Comparison of ENCODE assay signal across 11 mouse cellular contexts in genomic region chr4:61998366-61998765, GRCm38 (mm10). TPM values are rescaled to one million over a fixed set of nuclear protein-coding genes. Genes with fewer than 3 reads are reported as not detected.
DNase-seq lines count a peak whose midpoint lies in the region; ATAC-seq and TF ChIP-seq lines count a peak whose summit lies in the region.
"Had no signal": no experiment of that assay in that cellular context is flagged by ENCODE, and none has a peak within 500 bp of the region (broad histone marks: within the 10 kb centered on the region; RNA-seq: fewer than 3 reads in every experiment).

No protein-coding gene starts in this region.

- no peak overlapping the region for H3K4me2 ChIP-seq in kidney, postnatal 0 days (ENCODE audit: low read length)
- no peak overlapping the region for H3K4me2 ChIP-seq in kidney, embryonic 15.5 days
- H3K4me2 ChIP-seq in liver, embryonic 14.5 days (ENCODE audit: low read depth), result no peak overlapping the region
- H3K4me2 ChIP-seq: limb, embryonic 15.5 days had no signal

- H3K27me3 ChIP-seq in kidney, postnatal 0 days (ENCODE audit: insufficient read depth, low read length), result no peaks in the 10 kb centered on the region
- no peaks in the 10 kb centered on the region for H3K27me3 ChIP-seq in kidney, embryonic 15.5 days
- no peaks in the 10 kb centered on the region for H3K27me3 ChIP-seq in E14TG2a.4 (ENCODE audit: insufficient read depth, low read length)
- no peaks in the 10 kb centered on the region for H3K27me3 ChIP-seq in liver, embryonic 14.5 days (ENCODE audit: control insufficient read depth, insufficient read depth, low read length)
- H3K27me3 ChIP-seq: limb, embryonic 15.5 days had no signal

- no peak overlapping the region for H3K27ac ChIP-seq in kidney, postnatal 0 days
- no peak overlapping the region for H3K27ac ChIP-seq in kidney, embryonic 15.5 days
- H3K27ac ChIP-seq in liver, embryonic 14.5 days, result no peak overlapping the region
- H3K27ac ChIP-seq: limb, embryonic 15.5 days had no signal

- WGBS in kidney, postnatal 0 days, result 28% methylated on average over 3 of the region's 4 CpGs
- WGBS in kidney, embryonic 15.5 days, result 26% methylated on average over 4 of the region's 4 CpGs
- 13% methylated on average over 4 of the region's 4 CpGs for WGBS in liver, embryonic 14.5 days (ENCODE audit: insufficient replicate concordance)

- TF ChIP-seq CTCF in kidney, postnatal 0 days (IDR thresholded peaks at IDR 0.05; ENCODE audit: low read depth), result peak; percentile 65
- peak; percentile 79 for TF ChIP-seq CTCF in E14TG2a.4 (conservative IDR thresholded peaks at IDR 0.05; ENCODE audit: low read length)
- TF ChIP-seq CTCF in liver, embryonic 14.5 days (IDR thresholded peaks at IDR 0.05; ENCODE audit: low read depth), result peak; percentile 67

- no peak overlapping the region for H3K4me3 ChIP-seq in kidney, postnatal 0 days (replicated peaks; ENCODE audit: low read depth, low read length)
- H3K4me3 ChIP-seq in kidney, embryonic 15.5 days (replicated peaks), result no peak overlapping the region
- no peak overlapping the region for H3K4me3 ChIP-seq in E14TG2a.4 (replicated peaks; ENCODE audit: low read length)
- no peak overlapping the region for H3K4me3 ChIP-seq in liver, embryonic 14.5 days (ENCODE audit: insufficient read depth in 1 of 2, low read depth in 2 of 2, low read length in 2 of 2)
- H3K4me3 ChIP-seq: erythroblast, embryonic 14.5 days; limb, embryonic 15.5 days had no signal

- TF ChIP-seq EP300 in liver, embryonic 14.5 days (IDR thresholded peaks at IDR 0.05; ENCODE audit: low read depth), result no peak

- H3K36me3 ChIP-seq in kidney, postnatal 0 days (ENCODE audit: insufficient read depth, low read length), result no peaks in the 10 kb centered on the region
- H3K36me3 ChIP-seq in kidney, embryonic 15.5 days, result no peaks in the 10 kb centered on the region
- no peaks in the 10 kb centered on the region for H3K36me3 ChIP-seq in E14TG2a.4 (ENCODE audit: insufficient read depth, low read length)
- no peaks in the 10 kb centered on the region for H3K36me3 ChIP-seq in liver, embryonic 14.5 days (replicated peaks; ENCODE audit: control insufficient read depth, insufficient read depth, low read depth)
- H3K36me3 ChIP-seq: limb, embryonic 15.5 days had no signal

- no peaks in the 10 kb centered on the region for H3K4me1 ChIP-seq in kidney, postnatal 0 days (replicated peaks; ENCODE audit: insufficient read depth, low read length)
- no peaks in the 10 kb centered on the region for H3K4me1 ChIP-seq in kidney, embryonic 15.5 days
- no peaks in the 10 kb centered on the region for H3K4me1 ChIP-seq in E14TG2a.4 (replicated peaks; ENCODE audit: low read depth, low read length)
- H3K4me1 ChIP-seq in liver, embryonic 14.5 days (replicated peaks; ENCODE audit: control insufficient read depth in 2 of 2, insufficient read depth in 2 of 2, low read length in 1 of 2), result no peaks in the 10 kb centered on the region
- H3K4me1 ChIP-seq: limb, embryonic 15.5 days had no signal

- no peak overlapping the region for H3K9ac ChIP-seq in kidney, postnatal 0 days (ENCODE audit: low read depth, low read length)
- no peak overlapping the region for H3K9ac ChIP-seq in kidney, embryonic 15.5 days
- H3K9ac ChIP-seq in liver, embryonic 14.5 days (replicated peaks), result no peak overlapping the region
- H3K9ac ChIP-seq: limb, embryonic 15.5 days had no signal

- H3K9me3 ChIP-seq in kidney, postnatal 0 days (replicated peaks; ENCODE audit: low read length), result no peaks in the 10 kb centered on the region
- no peaks in the 10 kb centered on the region for H3K9me3 ChIP-seq in kidney, embryonic 15.5 days (replicated peaks)
- peaks cover 13% of the 10 kb centered on the region for H3K9me3 ChIP-seq in E14TG2a.4 (ENCODE audit: low read length)
- H3K9me3 ChIP-seq in liver, embryonic 14.5 days (ENCODE audit: control insufficient read depth, low read length), result no peaks in the 10 kb centered on the region
- H3K9me3 ChIP-seq: limb, embryonic 15.5 days had no signal

- DNase-seq in adrenal gland, adult 8-10 months, result peak; percentile 3
- DNase-seq in adrenal gland, adult 2 months, result no peak
- DNase-seq in kidney, postnatal 0 days (ENCODE audit: low spot score), result peak; percentile 7
- peak; percentile 23 for DNase-seq in embryo, embryonic 9.5 days (ENCODE audit: extremely low spot score)
- DNase-seq in liver, embryonic 14.5 days (ENCODE audit: low read depth in 3 of 3, low spot score in 3 of 3), result no peak
- peak; percentile 68 for DNase-seq in testis, postnatal 10 days (ENCODE audit: low spot score)

- no peak for ATAC-seq in kidney, postnatal 0 days (replicated peaks; ENCODE audit: low FRiP score, low read depth)
- no peak for ATAC-seq in kidney, embryonic 15.5 days (replicated peaks; ENCODE audit: low FRiP score)
- no peak for ATAC-seq in liver, embryonic 14.5 days (ENCODE audit: insufficient read depth)

RNA-seq across cellular contexts. Expression of gene Mup20, which starts 55.6 kb away (rescaled TPM):
- total RNA-seq in adrenal gland, adult 8-10 months (2022), result under 1 TPM in 1 of 4 experiments, not detected in 3; 0.43 TPM
- total RNA-seq in adrenal gland, adult 2 months (2021), result not detected
- polyA plus RNA-seq in adrenal gland, adult 2 months (2012; rRNA removed), result not detected in 2 replicates
- not detected in 2 replicates for polyA plus RNA-seq in kidney, postnatal 0 days (2015; fragmentation: Nextera tagmentation; extraction: Ambion mirVana)
- polyA plus RNA-seq in kidney, embryonic 15.5 days (2015; fragmentation: Nextera tagmentation; extraction: Ambion mirVana), result not detected in 2 replicates
- polyA plus RNA-seq in liver, embryonic 14.5 days (2012; rRNA removed), result not detected in 2 replicates
- not detected in 2 replicates for polyA plus RNA-seq in liver, embryonic 14.5 days (2014; fragmentation: Nextera tagmentation; extraction: Ambion mirVana)
- polyA plus RNA-seq: C2C12; erythroblast, embryonic 14.5 days; limb, embryonic 15.5 days had no signal

Comparison
In these comparisons a context has a peak if more than half of its experiments do, and no peak if none do; other contexts are left out.
1. DNase-seq: peak in adrenal gland, adult 8-10 months (single experiment), kidney, postnatal 0 days (single experiment), embryo, embryonic 9.5 days (single experiment) and testis, postnatal 10 days (single experiment); none in adrenal gland, adult 2 months (single experiment) and liver, embryonic 14.5 days (0 of 3).
2. Peak in every context shown above with its lines, with median percentiles within 50 percentile points of each other: CTCF ChIP-seq.